Mouse (Mus musculus) heart, postnatal 25 days (tissue): ENCODE data around the gene Tubgcp6. TPM values are rescaled to one million over a fixed set of nuclear protein-coding genes. Genes with fewer than 3 reads are reported as not detected.

Experiments
- microRNA-seq: library from miRNA; unstranded; fragments of <30 nt; microRNA quantifications from one replicate; pipeline ENCODE4 v1.2.0, GENCODE M21; 2022
- total RNA-seq, 2 experiments: library from RNA; stranded (reverse); gene quantifications; 2 replicates each; pipeline ENCODE4 v1.2.3; 2021

The Tubgcp6 gene
- total RNA-seq, 2 experiments from 2014 or later: 8.8 to 9.4 TPM

Small RNAs within 50 kb of the gene (microRNA-seq; reads per million reads assigned to microRNA genes)
- not detected for gene Mir7118

Other genes with a start within 250 kb of the Tubgcp6 start
- not detected for gene Ttll8, start 168.7 kb downstream of the Tubgcp6 start, total RNA-seq
- not detected for gene Mlc1, start 144.1 kb downstream of the Tubgcp6 start, total RNA-seq
- 10 to 100 TPM; 76.7 to 85.6 TPM for gene Mov10l1, start 140.2 kb downstream of the Tubgcp6 start, total RNA-seq
- 1 to 10 TPM; 1.4 to 1.6 TPM for gene Panx2, start 63.4 kb downstream of the Tubgcp6 start, total RNA-seq
- gene Trabd, start 48.0 kb downstream of the Tubgcp6 start, total RNA-seq: 10 to 100 TPM; 44.2 to 45.5 TPM
- gene Selenoo, start 34.0 kb downstream of the Tubgcp6 start, total RNA-seq: 10 to 100 TPM; 15.1 to 15.2 TPM
- 1 to 10 TPM; 7.4 to 8.3 TPM for gene Hdac10, start 5.6 kb upstream of the Tubgcp6 start, total RNA-seq
- gene Mapk12, start 17.6 kb upstream of the Tubgcp6 start, total RNA-seq: 10 to 100 TPM; 20.1 to 22.3 TPM
- 1 to 10 TPM; 1.4 to 2.1 TPM for gene Mapk11, start 26.5 kb upstream of the Tubgcp6 start, total RNA-seq
- 10 to 100 TPM; 81.5 to 86.1 TPM for gene Plxnb2, start 57.7 kb upstream of the Tubgcp6 start, total RNA-seq
- 1 to 10 TPM; 8.4 to 8.7 TPM for gene Dennd6b, start 73.4 kb upstream of the Tubgcp6 start, total RNA-seq
- 10 to 100 TPM; 63.4 to 65.0 TPM for gene Ppp6r2, start 88.4 kb upstream of the Tubgcp6 start, total RNA-seq
- 10 to 100 TPM; 58.3 to 64.4 TPM for gene Sbf1, start 192.2 kb upstream of the Tubgcp6 start, total RNA-seq
- not detected for gene Adm2, start 199.6 kb upstream of the Tubgcp6 start, total RNA-seq
- not detected for gene Miox, start 211.3 kb upstream of the Tubgcp6 start, total RNA-seq
- gene Lmf2, start 232.5 kb upstream of the Tubgcp6 start, total RNA-seq: 10 to 100 TPM; 30.6 to 31.8 TPM
- gene Ncaph2, start 232.6 kb upstream of the Tubgcp6 start, total RNA-seq: 10 to 100 TPM; 52.0 to 60.4 TPM